Mouse (Mus musculus) ES-CJ7 (cell line): ENCODE data around the gene Klhdc10.
"Not testable (repeated sequence)": the region's sequence is repeated elsewhere in the genome, so short reads cannot be mapped to it uniquely, and the experiment has no call there.

Experiments used
- DNase-seq: peaks from one replicate; pipeline ENCODE4 v3.0.0; 2011; ENCODE audit warnings: low read depth, low spot score

Klhdc10 gene

GRCm38 (mm10) chr6:30401308-30402015 is at the start of gene Klhdc10:
Klhdc10 (plus strand) TSS chr6:30401868.
- peak; percentile 99 for DNase-seq

- no peak for DNase-seq
These were observed 48.9 kb upstream of the Klhdc10 start for GRCm38 (mm10) chr6:30352762-30353161.

- no peak for DNase-seq
These were observed 48.0 kb upstream of the Klhdc10 start for GRCm38 (mm10) chr6:30353661-30354060.

- DNase-seq, result no peak
These were observed 46.9 kb upstream of the Klhdc10 start for GRCm38 (mm10) chr6:30354760-30355159.

GRCm38 (mm10) chr6:30355701-30356100 is 46.0 kb upstream of the Klhdc10 start:
- DNase-seq, result no peak

- DNase-seq, result no peak
These were observed 45.5 kb upstream of the Klhdc10 start for GRCm38 (mm10) chr6:30356161-30356560.

- DNase-seq, result no peak
These were observed 45.0 kb upstream of the Klhdc10 start for GRCm38 (mm10) chr6:30356680-30357079.

- peak; percentile 87 for DNase-seq
These were observed 44.0 kb upstream of the Klhdc10 start for GRCm38 (mm10) chr6:30357561-30358177.

- DNase-seq, result no peak
These were observed 41.7 kb upstream of the Klhdc10 start for GRCm38 (mm10) chr6:30359762-30360509.

- no peak for DNase-seq
These were observed 37.9 kb upstream of the Klhdc10 start for GRCm38 (mm10) chr6:30363808-30364207.

- no peak for DNase-seq
These were observed 32.4 kb upstream of the Klhdc10 start for GRCm38 (mm10) chr6:30369291-30369690.

GRCm38 (mm10) chr6:30372627-30373369 is 28.9 kb upstream of the Klhdc10 start:
- no peak for DNase-seq

- peak; percentile 59 for DNase-seq
These were observed 26.7 kb upstream of the Klhdc10 start for GRCm38 (mm10) chr6:30374731-30375510.

- no peak for DNase-seq
These were observed 25.9 kb upstream of the Klhdc10 start for GRCm38 (mm10) chr6:30375791-30376190.

- peak; percentile 69 for DNase-seq
These were observed 20.6 kb upstream of the Klhdc10 start for GRCm38 (mm10) chr6:30381116-30381515.

- not testable (repeated sequence) for DNase-seq
These were observed 11.4 kb upstream of the Klhdc10 start for GRCm38 (mm10) chr6:30390271-30390670.

GRCm38 (mm10) chr6:30390714-30391697 is 10.7 kb upstream of the Klhdc10 start, which contains the start of gene Zc3hc1:
Zc3hc1 (minus strand) TSS chr6:30391028.
- peak; percentile 96 for DNase-seq

GRCm38 (mm10) chr6:30391996-30392395 is 9.7 kb upstream of the Klhdc10 start:
- DNase-seq, result no peak

GRCm38 (mm10) chr6:30400146-30400545 is 1.5 kb upstream of the Klhdc10 start:
- no peak for DNase-seq

GRCm38 (mm10) chr6:30400716-30401115 is 952 bp upstream of the Klhdc10 start:
- no peak for DNase-seq
